Mouse (Mus musculus) gastrocnemius, adult 2 months (tissue): ENCODE data around the gene Alx3. TPM values are rescaled to one million over a fixed set of nuclear protein-coding genes. Genes with fewer than 3 reads are reported as not detected.
"Not testable (repeated sequence)": the region's sequence is repeated elsewhere in the genome, so short reads cannot be mapped to it uniquely, and the experiment has no call there.

Source experiments
- DNase-seq: peaks from one replicate; pipeline ENCODE4 v3.0.0; 2022
- H3K27ac ChIP-seq: fragments of 200-600 bp; 2 replicates; pipeline ENCODE4 v1.8.1; 2022; ENCODE audit warnings: mild to moderate bottlenecking
- H3K4me3 ChIP-seq: fragments of 200-600 bp; 2 replicates; pipeline ENCODE4 v1.8.1; 2022; ENCODE audit warnings: mild to moderate bottlenecking, moderate library complexity
- CTCF ChIP-seq: fragments of 200-600 bp; IDR thresholded peaks from 2 replicates; pipeline ENCODE4 v1.8.1; 2022; ENCODE audit warnings: antibody characterized with exemption, mild to moderate bottlenecking, moderate library complexity
- intact Hi-C: fragments of 180-260 bp; cut with DNase I; formaldehyde crosslinking; loops from one replicate; pipeline ENCODE4 v1.15.1; 2025
- total RNA-seq, 2 experiments: library from RNA; stranded (reverse); gene quantifications; 2 replicates each; pipeline ENCODE4 v1.2.3; 2021

Gene Alx3
- total RNA-seq, 2 experiments from 2014 or later = not detected

GRCm38 (mm10) chr3:107635836-107636235, 41.0 kb downstream of the Alx3 start:
- intact Hi-C loops = no loop called here
- no peak for DNase-seq
- no peak overlapping the region for H3K4me3 ChIP-seq
- no peak for TF ChIP-seq CTCF
- no peak overlapping the region for H3K27ac ChIP-seq

- Histone ChIP-seq H3K27ac (no peak overlapping the region), H3K4me3 (no peak overlapping the region)
- DNase-seq = no peak
- intact Hi-C loops = no loop called here
- no peak for TF ChIP-seq CTCF
These were observed 41.4 kb downstream of the Alx3 start for GRCm38 (mm10) chr3:107636236-107636635.

- Histone ChIP-seq H3K27ac (no peak overlapping the region), H3K4me3 (no peak overlapping the region)
- intact Hi-C loops = no loop called here
- DNase-seq = no peak
- no peak for TF ChIP-seq CTCF
These were observed 42.9 kb downstream of the Alx3 start for GRCm38 (mm10) chr3:107637606-107638172.

GRCm38 (mm10) chr3:107646947-107647346, 52.1 kb downstream of the Alx3 start:
- no peak for DNase-seq
- no peak for TF ChIP-seq CTCF

GRCm38 (mm10) chr3:107650276-107650675, 55.4 kb downstream of the Alx3 start:
- DNase-seq, intact Hi-C loops, H3K27ac ChIP-seq: not testable (repeated sequence)

More at GRCm38 (mm10) chr3:107646947-107647346, 52.1 kb downstream of the Alx3 start:
- intact Hi-C loops = no loop called here
- Histone ChIP-seq H3K27ac (no peak overlapping the region), H3K4me3 (no peak overlapping the region)

GRCm38 (mm10) chr3:107652968-107653367, 58.1 kb downstream of the Alx3 start:
- Histone ChIP-seq H3K27ac (no peak overlapping the region), H3K4me3 (no peak overlapping the region)
- DNase-seq = no peak

More at GRCm38 (mm10) chr3:107650276-107650675, 55.4 kb downstream of the Alx3 start:
- not testable (repeated sequence) for H3K4me3 ChIP-seq

GRCm38 (mm10) chr3:107654861-107655260, 60.0 kb downstream of the Alx3 start:
- no peak for DNase-seq
- intact Hi-C loops = no loop called here
- no peak for TF ChIP-seq CTCF
- H3K27ac ChIP-seq = no peak overlapping the region
- H3K4me3 ChIP-seq = no peak overlapping the region

More at GRCm38 (mm10) chr3:107652968-107653367, 58.1 kb downstream of the Alx3 start:
- no peak for TF ChIP-seq CTCF
- intact Hi-C loops = no loop called here

Other genes with a start within 250 kb of the Alx3 start
- gene Kcnc4, start 135.5 kb upstream of the Alx3 start, total RNA-seq = 10 to 100 TPM; 51.9 to 72.3 TPM
- gene Slc6a17, start 77.0 kb upstream of the Alx3 start, total RNA-seq = under 1 TPM; 0.28 to 0.81 TPM
- not detected for gene Ubl4b, start 40.0 kb upstream of the Alx3 start, total RNA-seq
- not detected for gene Gm10961, start 36.3 kb downstream of the Alx3 start, total RNA-seq
- 10 to 100 TPM; 16.6 to 20.4 TPM for gene Strip1, start 36.7 kb downstream of the Alx3 start, total RNA-seq
- 10 to 100 TPM; 30.0 to 33.0 TPM for gene Ahcyl1, start 101.5 kb downstream of the Alx3 start, total RNA-seq
- 1 to 10 TPM; 7.9 to 8.5 TPM for gene Csf1, start 165.4 kb downstream of the Alx3 start, total RNA-seq